Mouse (Mus musculus) midbrain, embryonic 16.5 days (tissue): ENCODE results near the gene Rdh19. TPM values are rescaled to one million over a fixed set of nuclear protein-coding genes. Genes with fewer than 3 reads are reported as not detected.
"Not testable (repeated sequence)": the region's sequence is repeated elsewhere in the genome, so short reads cannot be mapped to it uniquely, and the experiment has no call there.

Source experiments
- ATAC-seq: fragments of 200-750 bp; cut with Nextera tagmentation; 2 replicates; pipeline ENCODE4 v1.8.0; 2017; ENCODE audit warnings: moderate TSS enrichment
- H3K27ac ChIP-seq: fragments of 300-500 bp; sonication (generic); 2 replicates; pipeline ENCODE4 v1.5.1; 2014; ENCODE audit warnings: mild to moderate bottlenecking, low read length, mixed read lengths
- H3K27me3 ChIP-seq: fragments of 300-500 bp; sonication (generic); 2 replicates; pipeline ENCODE4 v1.6.1; 2014; ENCODE audit warnings: low read depth, low read length, mixed read lengths; ENCODE audit not compliant: control insufficient read depth, insufficient read depth
- H3K36me3 ChIP-seq: fragments of 300-500 bp; sonication (generic); 2 replicates; pipeline ENCODE4 v1.6.1; 2014; ENCODE audit warnings: mild to moderate bottlenecking, low read length, moderate library complexity, mixed read lengths; ENCODE audit not compliant: control insufficient read depth, insufficient read depth
- H3K4me1 ChIP-seq: fragments of 300-500 bp; sonication (generic); 2 replicates; pipeline ENCODE4 v1.6.1; 2014; ENCODE audit warnings: mild to moderate bottlenecking, low read length, mixed read lengths; ENCODE audit not compliant: control insufficient read depth, insufficient read depth
- H3K4me2 ChIP-seq: fragments of 300-500 bp; sonication (generic); 2 replicates; pipeline ENCODE4 v1.6.1; 2014; ENCODE audit warnings: mild to moderate bottlenecking, low read length, mixed read lengths
- H3K4me3 ChIP-seq: fragments of 300-500 bp; sonication (generic); 2 replicates; pipeline ENCODE4 v1.5.1; 2014; ENCODE audit warnings: low read depth, mild to moderate bottlenecking, low read length, moderate library complexity, mixed read lengths
- H3K9ac ChIP-seq: fragments of 300-500 bp; sonication (generic); 2 replicates; pipeline ENCODE4 v1.6.1; 2014; ENCODE audit warnings: low read depth, low read length, mixed read lengths
- H3K9me3 ChIP-seq: fragments of 300-500 bp; sonication (generic); replicated peaks from 2 replicates; pipeline ENCODE4 v1.6.1; 2014; ENCODE audit warnings: mild to moderate bottlenecking, low read length, mixed read lengths; ENCODE audit not compliant: control insufficient read depth, poor library complexity, severe bottlenecking
- WGBS: fragments of 180-500 bp; shearing (Covaris S2); extraction: QIAGEN DNeasy Blood & Tissue Kit; methylation state at CpG from one replicate; pipeline ENCODE4 v1.1.7; 2014; 5-methylcytosine and 5-hydroxymethylcytosine counted together
- polyA plus RNA-seq: library from polyadenylated mRNA; unstranded; fragments of >200 nt; fragmentation: Nextera tagmentation; extraction: Ambion mirVana; gene quantifications from 2 replicates; pipeline ENCODE4 v1.2.1, GENCODE M21; 2015

The Rdh19 gene
- polyA plus RNA-seq, 1 experiment from 2014 or later = not detected

GRCm38 (mm10) chr10:127891481-127891880, 41.8 kb downstream of the Rdh19 start:
- Histone ChIP-seq H3K4me2 (no peak overlapping the region), H3K27me3 (no peaks in the 10 kb centered on the region), H3K9me3 (no peaks in the 10 kb centered on the region), H3K36me3 (no peaks in the 10 kb centered on the region), H3K27ac (no peak overlapping the region), H3K4me1 (no peaks in the 10 kb centered on the region), H3K9ac (no peak overlapping the region), H3K4me3 (no peak overlapping the region)
- no peak for ATAC-seq
- 64% methylated on average over 1 of the region's 1 CpGs for WGBS

DNA sequence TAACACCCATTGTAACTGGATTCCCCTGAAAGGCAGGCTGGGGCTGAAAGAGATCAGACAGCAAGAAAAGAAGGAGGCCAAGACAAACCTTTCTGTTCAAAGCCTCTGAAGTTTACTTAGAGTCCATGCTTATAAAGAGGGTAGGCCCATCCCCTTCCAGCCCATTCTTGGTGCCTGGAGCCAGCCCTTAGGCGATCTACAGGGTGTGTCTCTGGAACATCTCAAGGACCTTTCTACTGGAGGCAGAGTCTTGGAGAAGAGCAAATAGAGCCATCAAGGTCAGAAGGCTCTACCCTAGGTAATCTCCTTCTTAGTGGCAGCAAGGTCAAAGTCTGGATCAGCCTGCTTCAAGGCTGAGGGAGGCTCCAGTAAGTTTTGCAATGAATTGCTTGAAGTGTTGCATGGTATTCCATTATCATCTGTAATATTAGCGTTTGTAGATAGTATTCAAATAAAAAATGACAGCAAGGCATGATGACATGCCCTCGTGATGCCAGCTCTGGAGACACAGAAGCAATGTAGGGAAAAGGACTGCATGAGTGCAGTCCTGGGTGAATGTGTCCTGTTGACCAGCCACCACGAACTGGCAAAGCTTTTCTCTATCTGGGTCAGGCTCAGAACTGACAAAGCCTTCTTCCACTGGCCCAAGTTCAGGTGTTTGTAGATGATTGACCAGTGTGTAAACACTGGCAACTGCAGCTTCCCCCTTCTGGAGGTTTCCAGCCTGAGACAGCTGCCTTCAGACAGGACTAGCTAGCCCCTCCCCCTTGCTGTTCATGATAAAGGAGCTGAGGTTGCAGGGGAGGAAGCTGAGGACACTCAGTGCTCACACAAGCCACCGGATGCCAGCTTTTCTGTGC, 43.7 kb downstream of the Rdh19 start:
- H3K27ac ChIP-seq, H3K4me3 ChIP-seq, H3K4me1 ChIP-seq, H3K9ac ChIP-seq, H3K4me2 ChIP-seq, H3K9me3 ChIP-seq, ATAC-seq, H3K27me3 ChIP-seq, H3K36me3 ChIP-seq: not testable (repeated sequence)
- 65% methylated on average over 5 of the region's 5 CpGs for WGBS

DNA sequence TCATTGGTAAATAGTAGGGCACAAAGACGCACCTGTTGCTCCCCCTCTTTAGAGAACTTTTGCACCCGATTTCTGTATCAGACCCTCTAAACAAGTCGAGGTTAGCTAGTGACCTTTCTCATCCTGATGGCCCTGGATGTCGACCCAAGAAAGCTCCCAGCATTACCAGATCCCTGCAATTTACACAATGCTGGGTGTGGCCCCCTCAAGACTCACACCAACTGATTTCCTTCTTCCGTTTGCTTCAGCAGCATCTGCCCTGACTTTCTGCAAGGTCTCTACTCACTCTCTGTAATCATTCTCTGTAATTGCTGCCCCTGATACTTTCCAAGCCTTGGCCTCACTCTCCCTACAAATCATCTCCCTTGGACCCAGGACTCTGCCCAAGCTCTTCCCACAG, 47.0 kb downstream of the Rdh19 start:
- 76% methylated on average over 5 of the region's 5 CpGs for WGBS
- H3K4me3 ChIP-seq = no peak overlapping the region
- no peak for ATAC-seq
- H3K27ac ChIP-seq = no peak overlapping the region
- H3K9me3 ChIP-seq = no peaks in the 10 kb centered on the region
- no peak overlapping the region for H3K4me2 ChIP-seq
- H3K36me3 ChIP-seq = no peaks in the 10 kb centered on the region
- H3K9ac ChIP-seq = no peak overlapping the region
- no peaks in the 10 kb centered on the region for H3K4me1 ChIP-seq
- H3K27me3 ChIP-seq = no peaks in the 10 kb centered on the region

DNA sequence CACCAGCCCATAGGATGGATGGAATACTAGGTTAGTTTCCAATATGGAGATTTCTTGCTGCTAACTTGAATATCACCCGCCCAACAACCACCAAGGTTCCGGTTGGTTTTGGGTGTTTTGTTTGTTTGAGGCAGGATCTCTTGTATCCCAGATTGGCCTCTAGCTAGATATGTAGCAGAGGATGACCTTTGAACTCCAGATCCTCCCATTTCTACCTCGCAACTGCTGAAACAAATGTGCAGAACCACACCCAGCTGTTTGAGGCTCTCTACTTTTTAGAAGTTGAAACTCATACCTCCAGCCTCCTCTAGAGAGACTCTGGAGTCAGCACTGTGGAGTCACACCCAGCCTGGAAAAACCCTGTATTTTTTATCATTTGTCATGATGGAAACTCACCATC, 47.8 kb downstream of the Rdh19 start:
- H3K27me3 ChIP-seq = no peaks in the 10 kb centered on the region
- no peaks in the 10 kb centered on the region for H3K9me3 ChIP-seq
- no peak overlapping the region for H3K27ac ChIP-seq
- H3K4me2 ChIP-seq = no peak overlapping the region
- no peak for ATAC-seq
- H3K9ac ChIP-seq = no peak overlapping the region
- H3K4me1 ChIP-seq = no peaks in the 10 kb centered on the region
- no peaks in the 10 kb centered on the region for H3K36me3 ChIP-seq
- 90% methylated on average over 3 of the region's 3 CpGs for WGBS
- no peak overlapping the region for H3K4me3 ChIP-seq

DNA sequence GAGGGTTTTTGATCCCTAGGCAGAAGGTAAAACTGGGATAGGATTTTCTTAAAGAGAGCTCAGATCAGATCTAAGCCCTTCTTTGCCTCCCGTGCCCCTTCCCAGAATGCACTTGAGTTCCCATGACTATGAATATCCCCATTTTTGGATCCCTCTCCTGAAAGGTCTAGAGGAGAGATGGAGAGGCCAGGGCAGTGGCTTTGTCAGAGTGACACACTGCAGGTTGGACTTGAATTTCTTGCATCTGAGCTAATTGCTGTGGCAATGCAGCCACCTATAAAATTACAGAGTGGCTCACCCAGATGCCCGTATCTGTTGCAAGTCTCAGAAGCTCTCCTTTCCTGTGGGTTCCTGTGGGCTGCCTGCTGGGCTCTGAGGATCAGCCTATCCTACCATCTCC, 48.5 kb downstream of the Rdh19 start, which contains the start of gene Sdr9c7:
Sdr9c7 (plus strand) TSS at position 301 of the 400 bp plus-strand sequence.
- ATAC-seq = no peak
- WGBS = 91% methylated on average over 2 of the region's 2 CpGs
- Histone ChIP-seq H3K36me3 (no peaks in the 10 kb centered on the region), H3K4me3 (no peak within 1 kb of the TSS), H3K27ac (no peak within 1 kb of the TSS), H3K9me3 (no peaks in the 10 kb centered on the region), H3K4me2 (no peak within 1 kb of the TSS), H3K4me1 (no peaks in the 10 kb centered on the region), H3K27me3 (no peaks in the 10 kb centered on the region), H3K9ac (no peak within 1 kb of the TSS)

DNA sequence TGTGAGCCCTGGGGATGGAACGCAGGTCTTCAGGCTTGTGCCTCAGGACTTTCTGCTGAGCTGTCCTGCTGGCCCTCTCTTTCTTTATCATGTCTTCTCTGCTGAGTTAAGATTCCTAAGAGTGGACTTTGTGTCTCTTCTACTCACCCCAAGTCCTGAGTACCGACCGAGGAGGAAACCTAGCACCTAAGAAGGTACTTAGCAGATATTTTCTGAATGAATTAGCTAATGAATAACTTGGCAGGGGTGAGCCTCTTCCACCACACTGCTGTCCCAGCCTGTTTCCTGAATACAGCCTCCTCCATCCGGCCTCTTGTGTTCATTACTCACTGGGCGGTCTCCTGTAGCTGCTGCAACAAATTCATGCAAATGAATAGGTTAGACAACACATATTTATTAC, 50.1 kb downstream of the Rdh19 start:
- Histone ChIP-seq H3K27ac (no peak overlapping the region), H3K4me1 (no peaks in the 10 kb centered on the region), H3K4me3 (no peak overlapping the region), H3K27me3 (no peaks in the 10 kb centered on the region), H3K9me3 (no peaks in the 10 kb centered on the region), H3K36me3 (no peaks in the 10 kb centered on the region), H3K9ac (no peak overlapping the region), H3K4me2 (no peak overlapping the region)
- 78% methylated on average over 5 of the region's 5 CpGs for WGBS
- no peak for ATAC-seq

GRCm38 (mm10) chr10:127901751-127902150, 52.0 kb downstream of the Rdh19 start:
- no peak for ATAC-seq
- Histone ChIP-seq H3K4me1 (no peaks in the 10 kb centered on the region), H3K27ac (no peak overlapping the region), H3K9ac (no peak overlapping the region), H3K4me3 (no peak overlapping the region), H3K36me3 (no peaks in the 10 kb centered on the region), H3K4me2 (no peak overlapping the region), H3K9me3 (no peaks in the 10 kb centered on the region), H3K27me3 (no peaks in the 10 kb centered on the region)
- WGBS = 86% methylated on average over 4 of the region's 4 CpGs

- ATAC-seq = no peak
- Histone ChIP-seq H3K27ac (no peak overlapping the region), H3K9ac (no peak overlapping the region), H3K36me3 (no peaks in the 10 kb centered on the region), H3K4me2 (no peak overlapping the region), H3K4me1 (no peaks in the 10 kb centered on the region), H3K9me3 (no peaks in the 10 kb centered on the region), H3K4me3 (no peak overlapping the region), H3K27me3 (no peaks in the 10 kb centered on the region)
- WGBS = 50% methylated on average over 1 of the region's 1 CpGs
These were observed 53.4 kb downstream of the Rdh19 start for GRCm38 (mm10) chr10:127903116-127903515.

DNA sequence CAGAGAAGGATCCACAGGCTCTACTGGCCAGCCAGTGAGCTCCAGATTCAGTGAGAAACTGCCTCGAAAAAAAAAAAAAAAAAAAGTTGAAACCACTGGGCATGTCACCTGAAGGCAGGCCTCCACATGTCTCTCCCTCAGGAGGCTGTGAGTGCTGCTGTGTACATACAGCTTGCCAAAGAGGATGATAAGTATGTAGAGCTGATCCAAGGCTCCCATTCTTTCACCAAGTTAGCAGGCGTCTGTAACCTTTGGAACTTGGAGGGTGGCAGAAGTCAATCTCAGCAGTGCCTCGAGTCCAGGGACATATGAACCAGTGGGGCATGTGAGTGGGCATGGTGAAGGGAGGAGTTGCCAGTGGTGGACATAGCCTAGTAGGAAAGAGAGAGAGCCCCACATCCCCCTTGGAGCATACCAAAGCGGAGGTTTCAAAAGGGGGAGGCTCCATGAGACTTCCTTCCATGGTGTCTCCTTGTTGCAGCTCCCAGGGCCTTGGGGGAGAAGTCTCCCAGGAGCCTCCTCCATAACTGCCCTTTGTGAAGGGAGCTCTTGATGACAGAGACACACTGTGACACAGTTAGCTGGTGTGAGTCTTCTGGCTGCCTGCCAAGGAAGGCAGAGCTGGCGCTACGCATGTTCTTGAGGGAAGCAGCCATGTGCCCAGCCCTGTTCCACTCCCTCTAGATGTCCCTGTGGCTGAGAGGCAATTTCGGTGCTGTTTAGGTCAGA, 55.2 kb downstream of the Rdh19 start:
- Histone ChIP-seq H3K4me3 (no peak overlapping the region), H3K4me2 (no peak overlapping the region), H3K36me3 (no peaks in the 10 kb centered on the region), H3K9me3 (no peaks in the 10 kb centered on the region), H3K27me3 (no peaks in the 10 kb centered on the region), H3K9ac (no peak overlapping the region), H3K27ac (no peak overlapping the region), H3K4me1 (no peaks in the 10 kb centered on the region)
- ATAC-seq = no peak
- WGBS = 65% methylated on average over 7 of the region's 7 CpGs
